Mouse (Mus musculus) 3T3-L1 (cell line): ENCODE results near the gene Acer2.

Experiments used
- DNase-seq: peaks from one replicate; pipeline ENCODE4 v3.0.0-alpha.2; 2015; ENCODE audit warnings: low read depth, low spot score

The Acer2 gene

DNA sequence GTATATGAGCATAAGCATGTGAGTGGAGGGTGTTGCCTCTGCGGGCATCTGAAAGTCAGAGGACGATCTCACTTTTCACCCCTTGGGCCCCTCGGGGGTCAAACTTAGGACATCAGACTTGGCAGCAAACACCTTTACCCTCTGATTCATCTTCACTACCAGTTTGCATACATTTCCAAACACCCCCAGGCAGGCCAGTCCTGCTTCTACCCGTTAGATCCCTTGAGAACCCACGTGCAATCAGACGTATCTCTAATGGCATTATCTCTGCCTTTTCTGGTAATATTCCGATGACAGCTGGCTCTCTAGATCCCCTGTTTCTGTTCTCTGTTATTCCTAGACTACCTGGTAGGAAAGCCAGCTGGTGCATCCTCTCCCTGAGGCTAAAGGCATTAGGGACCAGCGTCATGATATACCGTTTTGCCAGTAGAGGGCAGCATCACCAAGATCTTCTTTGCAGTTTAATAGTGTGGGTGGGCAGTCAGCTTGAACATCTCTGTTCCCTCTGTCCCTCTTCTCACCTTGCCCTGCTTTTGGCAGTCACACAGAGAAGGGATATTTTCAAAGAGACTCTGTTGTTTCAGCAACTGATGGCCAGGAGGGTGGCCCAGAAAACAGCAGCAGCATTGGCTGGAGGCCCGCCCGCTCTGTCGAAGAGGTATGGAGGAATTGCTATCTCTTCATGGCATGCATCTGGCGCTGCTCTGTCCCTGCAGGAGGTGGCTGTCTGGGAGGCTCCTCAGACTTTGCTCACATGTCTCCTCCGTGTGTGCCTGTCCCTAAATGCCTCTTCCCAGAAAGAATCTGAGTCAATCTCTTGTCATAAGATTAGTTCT lies 83.6 kb downstream of the Acer2 start:
- peak; percentile 62 for DNase-seq

DNA sequence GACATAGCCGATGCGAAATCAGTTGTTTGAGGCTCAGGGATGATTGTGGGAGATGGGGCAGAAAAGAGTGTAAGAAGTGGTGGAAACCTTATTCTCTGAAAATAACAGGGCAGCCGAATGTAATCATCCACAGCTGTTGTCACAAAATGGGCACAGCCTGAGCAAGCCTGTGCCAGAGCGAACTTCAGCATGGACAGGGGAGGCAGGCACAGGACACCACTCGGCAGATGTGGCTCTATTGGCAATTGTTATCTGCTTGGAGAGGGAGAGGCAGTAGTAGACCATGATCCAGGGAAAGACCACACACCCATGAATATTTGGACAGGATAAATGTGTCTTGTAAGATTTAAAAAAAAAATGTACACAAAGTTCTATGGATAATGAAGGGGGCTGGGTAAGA lies 103.1 kb downstream of the Acer2 start:
- DNase-seq: no peak
